Mouse (Mus musculus) cerebellum, adult 8-10 months (tissue): ENCODE measurements around the gene Slc45a1.
A peak's percentile ranks its signal among the peaks of the same experiment; 100 is the strongest.

Source experiments
- DNase-seq: peaks from one replicate; pipeline ENCODE4 v3.0.0; 2022

Slc45a1 gene

DNA sequence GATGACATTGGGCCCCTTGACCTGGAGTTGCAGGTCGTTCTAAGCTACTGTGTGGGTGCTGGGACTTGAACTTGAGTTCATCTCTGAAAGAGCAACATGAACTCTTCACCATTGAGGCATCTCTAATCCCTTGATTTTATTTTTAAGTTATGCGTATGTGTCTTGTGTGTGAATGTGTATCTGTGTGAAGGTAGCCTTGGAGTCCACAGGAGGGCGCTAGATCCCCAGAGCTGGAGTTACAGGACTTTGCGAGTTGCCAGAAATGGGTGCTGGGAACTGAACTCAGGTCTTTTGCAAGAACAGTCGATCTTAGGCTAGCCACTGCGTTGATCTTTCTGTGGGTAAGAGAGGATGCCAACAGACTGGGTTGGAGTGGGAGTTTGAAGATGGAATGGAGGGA is 4.5 kb upstream of the Slc45a1 start:
- DNase-seq, result no peak

DNA sequence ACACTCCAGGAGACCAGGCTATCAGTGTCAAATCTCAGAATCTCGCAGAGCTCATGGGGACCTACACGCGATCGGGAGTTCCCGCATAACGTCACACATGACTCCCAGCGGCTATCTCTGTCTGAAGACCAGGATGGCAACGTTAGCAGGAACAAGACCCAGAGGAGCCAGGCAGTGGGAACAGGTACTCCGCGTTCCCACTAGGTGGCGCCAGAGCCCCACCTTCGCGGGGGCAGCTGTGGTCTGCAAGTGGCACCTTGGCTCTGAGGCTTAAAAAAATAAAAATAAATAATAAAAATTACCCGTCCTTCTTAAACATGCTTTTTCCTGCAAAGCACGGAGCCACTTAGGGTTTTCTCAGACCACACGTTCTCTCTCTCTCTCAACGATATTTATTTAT is 4.0 kb upstream of the Slc45a1 start:
- peak; percentile 81 for DNase-seq

DNA sequence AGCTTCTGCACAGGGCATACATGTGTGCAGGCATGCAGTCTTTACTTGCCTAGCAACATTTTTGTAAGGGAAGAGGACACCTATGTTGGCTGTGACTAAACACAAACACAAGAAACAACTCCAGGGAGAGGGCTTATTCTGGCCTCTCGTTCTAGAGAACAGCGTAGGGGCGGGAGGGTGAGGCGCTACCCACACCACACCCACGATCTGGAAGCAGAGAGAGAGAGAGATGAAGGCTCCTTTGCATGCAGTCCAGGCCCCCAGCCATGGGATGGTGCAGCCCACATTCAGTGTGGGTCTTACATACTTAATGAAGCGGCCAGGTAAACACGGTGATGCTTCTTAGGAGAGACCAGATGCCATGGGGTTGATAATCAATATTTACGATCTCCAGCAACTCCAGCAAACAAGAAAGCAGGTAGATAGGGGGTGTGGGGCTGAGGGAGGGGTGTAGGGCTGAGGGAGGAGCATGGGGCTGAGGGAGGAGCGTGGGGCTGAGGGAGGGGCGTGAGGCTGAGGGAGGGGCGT is 1.2 kb upstream of the Slc45a1 start:
- no peak for DNase-seq

DNA sequence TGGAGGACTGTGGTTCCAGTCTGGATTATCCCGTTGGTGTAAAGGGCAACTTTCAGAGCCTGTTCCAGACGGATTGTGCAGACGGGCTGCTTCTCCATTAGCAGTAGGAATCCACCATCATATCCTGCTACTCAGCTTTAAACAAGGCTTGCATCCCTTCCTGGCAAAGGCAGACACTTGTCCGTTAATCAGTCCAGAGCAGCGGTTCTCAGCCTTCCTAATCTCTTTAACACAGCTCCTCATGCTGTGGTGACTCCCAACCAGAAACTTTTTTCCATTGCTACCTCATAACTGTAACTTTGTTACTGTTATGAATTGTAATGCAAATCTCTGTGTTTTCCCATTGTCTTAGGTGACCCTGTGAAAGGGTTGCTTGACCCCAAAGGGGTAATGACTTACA is 2.6 kb downstream of the Slc45a1 start:
- no peak for DNase-seq

DNA sequence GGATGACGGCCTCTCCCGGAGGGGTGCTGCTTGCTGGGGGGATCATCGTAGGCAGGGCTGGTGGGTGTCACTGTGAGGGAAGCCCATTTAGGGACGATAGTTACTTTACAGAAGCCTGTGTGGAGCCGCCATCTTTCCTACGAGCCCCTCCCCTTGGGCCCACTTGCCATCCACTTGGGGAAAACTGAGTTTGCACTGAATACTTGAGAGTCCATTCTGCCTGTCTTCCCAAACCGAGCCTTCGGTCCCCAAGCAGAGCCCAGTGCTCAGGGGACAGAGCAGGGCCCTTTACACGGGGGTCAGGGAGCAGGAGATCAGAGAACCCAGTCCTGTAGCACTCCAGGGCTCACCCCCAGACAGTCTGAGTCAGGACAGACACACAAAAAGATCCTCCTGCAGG is 7.7 kb downstream of the Slc45a1 start:
- no peak for DNase-seq

DNA sequence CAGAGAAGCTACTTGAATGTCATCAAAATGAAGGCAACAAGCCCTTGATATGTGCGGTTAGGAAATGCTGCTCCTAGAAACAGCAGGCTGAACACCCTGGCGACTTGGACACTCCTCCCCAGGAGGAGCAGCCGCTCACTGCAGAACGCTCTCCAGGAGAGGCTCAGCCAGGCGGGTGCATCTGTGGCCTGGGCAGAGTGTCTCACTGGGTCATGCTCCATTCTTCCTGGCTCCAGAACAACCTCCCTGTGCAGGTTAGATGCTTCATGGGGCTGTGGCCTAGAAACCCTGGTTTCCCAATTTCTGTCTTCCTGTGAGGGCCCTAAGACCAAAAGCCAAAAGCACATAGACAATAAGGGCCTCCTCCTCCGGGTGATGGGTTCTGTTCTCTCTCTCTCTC is 15.3 kb downstream of the Slc45a1 start:
- DNase-seq, result peak; percentile 45

DNA sequence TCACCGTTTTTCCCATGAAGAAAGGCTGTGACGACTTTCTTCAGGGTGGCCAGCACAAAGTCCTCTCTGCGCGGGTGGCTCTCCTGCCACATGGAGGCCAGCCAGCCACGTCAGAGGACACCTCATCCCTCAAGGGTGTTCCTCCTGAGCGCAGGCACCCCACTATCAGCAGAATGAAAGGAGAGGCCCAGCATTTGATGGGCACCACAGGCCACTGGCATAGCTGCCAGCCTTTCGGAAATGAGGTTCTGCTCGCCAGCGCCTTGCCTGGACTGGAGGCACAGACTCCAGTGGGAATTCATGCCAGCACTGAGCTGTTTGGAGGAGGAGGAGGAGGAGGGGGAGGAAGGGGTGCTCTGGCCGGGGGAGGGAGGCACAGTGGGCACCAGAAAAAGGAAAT is 16.4 kb downstream of the Slc45a1 start:
- DNase-seq, result peak; percentile 76

DNA sequence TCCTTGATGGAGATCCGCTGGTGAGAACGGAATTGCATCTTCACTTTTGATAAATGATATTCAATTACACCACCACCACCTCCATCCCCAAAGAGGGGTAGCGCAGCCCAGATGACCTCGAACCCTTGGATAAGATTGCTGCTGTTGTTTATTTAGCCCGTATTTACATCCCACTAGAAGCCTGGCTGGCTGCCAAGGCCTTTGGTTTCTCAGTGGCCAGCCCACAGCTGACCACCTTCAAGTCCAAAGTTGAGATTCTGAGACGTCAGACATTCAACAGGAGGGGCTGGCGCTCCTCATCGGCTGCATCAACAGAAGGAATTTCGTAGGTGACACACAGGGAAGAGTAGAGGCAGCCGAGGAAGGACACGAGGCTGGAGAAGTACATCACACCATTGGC is 22.7 kb downstream of the Slc45a1 start:
- no peak for DNase-seq

DNA sequence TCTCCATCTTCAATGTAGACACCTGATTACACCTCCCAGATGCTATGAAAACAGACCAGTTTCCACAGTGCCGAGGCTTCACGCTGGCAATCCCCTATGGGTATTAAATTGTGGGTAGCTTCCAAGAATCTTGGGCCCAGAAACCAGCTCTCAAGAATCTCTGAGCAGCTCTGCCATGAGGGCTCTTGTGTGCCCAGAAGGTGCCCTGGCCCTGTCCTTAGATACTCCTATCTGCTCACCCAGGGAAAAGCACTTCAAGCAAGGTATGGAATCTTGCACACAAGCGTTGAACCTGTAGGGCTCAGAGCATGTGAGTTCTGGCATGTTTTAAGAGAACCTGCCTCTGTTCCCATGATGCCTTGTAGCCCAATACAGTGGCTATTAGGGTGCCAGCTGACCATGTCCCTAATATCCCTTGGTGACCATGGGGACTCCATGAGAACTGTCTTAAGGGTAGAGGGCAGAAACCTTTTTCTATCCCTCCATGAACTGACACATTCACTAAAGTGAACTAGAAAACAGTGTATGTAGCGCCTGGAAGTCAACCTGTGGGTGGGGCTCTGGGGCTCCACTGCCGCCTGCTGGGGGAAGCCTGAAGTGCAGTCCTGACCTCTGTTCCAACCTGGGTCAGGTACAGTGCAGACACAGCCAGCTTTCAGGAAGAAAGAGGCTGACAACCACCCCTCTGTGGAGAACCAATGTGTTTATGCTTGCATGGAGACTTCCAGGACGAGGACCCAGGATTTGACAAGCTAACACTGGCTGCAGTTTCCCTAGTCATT is 25.8 kb downstream of the Slc45a1 start:
- peak; percentile 63 for DNase-seq

DNA sequence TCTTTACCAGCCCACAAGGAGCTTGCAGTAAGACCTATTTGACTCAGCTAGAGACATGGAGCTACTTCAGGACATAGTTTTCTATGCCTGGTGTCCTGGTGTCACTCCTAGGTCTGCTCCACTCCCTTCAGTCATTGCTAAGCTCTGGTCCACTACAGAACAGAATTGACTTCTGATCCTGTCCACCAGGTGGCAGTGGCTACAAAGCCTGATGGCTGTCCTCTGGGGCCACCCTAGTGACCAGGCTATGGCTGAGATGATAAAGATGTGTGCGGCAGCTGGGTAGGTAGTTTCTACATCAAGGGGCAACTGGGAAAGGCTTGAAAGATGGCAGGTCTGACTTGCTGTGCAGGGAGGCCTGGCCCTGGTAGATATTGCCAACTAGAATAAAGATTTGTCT is 26.5 kb downstream of the Slc45a1 start:
- DNase-seq, result peak; percentile 78

DNA sequence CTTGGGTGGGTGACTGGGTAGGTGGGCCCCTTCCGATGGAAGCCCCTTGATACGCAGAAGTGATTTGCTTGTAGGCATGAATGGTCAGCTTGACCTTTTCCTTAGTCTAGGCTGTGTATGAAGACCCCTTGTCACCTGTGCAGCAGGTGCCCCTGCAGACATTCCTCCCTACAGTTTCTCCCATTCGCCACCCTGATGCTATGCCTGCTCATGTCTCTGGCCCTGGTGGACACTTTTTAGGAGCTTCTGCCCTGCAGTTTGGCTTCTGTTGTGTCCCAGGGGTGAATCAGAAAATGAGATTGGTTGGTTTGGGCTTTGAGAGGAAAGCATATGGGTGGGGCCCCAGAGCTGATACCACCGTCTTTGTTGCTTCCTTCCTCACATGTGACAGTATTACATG is 27.0 kb downstream of the Slc45a1 start:
- no peak for DNase-seq

DNA sequence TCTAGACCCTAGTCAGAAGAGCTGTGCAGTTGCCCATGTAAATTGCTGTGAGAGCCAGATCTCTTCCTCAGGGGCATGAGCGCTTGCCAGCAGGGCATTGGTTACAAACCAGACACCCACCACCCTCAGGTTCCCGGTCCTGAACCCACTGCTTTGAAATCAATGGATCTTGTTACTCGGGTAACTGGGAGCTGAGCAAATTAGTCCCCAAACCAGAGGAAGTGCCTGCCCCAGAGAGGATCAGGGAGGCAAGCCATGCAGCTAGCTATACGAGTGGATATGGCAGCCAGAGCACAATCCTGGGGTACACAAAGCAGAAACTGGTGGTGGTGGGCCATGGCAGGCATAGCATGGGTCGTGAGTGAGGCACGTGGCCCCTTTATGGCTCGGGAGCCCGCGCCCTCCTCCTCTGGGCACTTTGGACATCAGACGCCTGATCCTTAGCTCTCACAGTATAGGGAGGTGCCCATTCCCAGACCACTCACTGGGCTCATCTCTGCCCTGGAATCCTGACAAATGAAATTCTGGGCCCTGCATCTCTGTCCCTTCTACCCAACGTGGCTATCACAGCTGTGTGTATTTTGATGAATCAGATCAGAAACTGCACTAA is 27.7 kb downstream of the Slc45a1 start:
- DNase-seq, result no peak

DNA sequence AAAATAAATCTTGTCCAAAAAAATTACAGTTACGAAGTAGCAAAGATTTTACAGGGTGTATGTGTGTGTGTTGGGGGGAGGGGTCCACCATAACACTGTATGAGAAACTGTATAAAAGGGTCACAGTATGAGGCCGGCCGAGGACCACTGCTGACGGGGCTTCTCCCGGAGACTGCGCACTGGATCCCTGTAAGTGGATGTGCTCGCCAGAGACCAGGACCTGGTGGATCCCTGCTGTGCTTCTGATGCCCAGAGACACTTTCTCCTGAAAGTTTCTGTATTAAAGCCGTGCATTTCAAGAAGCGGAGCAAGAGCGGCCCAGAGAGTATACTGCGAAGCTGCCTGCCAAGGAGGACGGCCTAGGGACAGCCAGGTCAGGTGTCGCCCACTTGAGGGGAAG is 29.3 kb downstream of the Slc45a1 start:
- DNase-seq, result no peak

DNA sequence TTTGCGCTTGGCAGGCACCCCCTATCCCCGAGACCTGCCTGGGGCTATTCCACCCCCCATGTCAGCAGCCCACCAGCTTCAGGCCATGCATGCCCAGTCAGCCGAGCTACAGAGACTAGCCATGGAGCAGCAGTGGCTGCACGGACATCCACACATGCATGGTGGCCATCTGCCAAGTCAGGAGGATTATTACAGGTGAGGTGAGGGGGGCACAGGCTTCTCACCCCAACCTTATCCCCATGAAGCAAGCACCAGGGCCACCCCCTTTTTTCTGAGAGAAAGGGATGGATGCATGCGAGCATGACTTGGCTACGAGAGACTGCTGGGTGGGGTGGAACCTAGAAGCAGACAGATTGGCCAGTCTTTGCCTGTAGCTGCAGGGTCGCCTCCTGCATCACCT is 33.0 kb downstream of the Slc45a1 start:
- no peak for DNase-seq

DNA sequence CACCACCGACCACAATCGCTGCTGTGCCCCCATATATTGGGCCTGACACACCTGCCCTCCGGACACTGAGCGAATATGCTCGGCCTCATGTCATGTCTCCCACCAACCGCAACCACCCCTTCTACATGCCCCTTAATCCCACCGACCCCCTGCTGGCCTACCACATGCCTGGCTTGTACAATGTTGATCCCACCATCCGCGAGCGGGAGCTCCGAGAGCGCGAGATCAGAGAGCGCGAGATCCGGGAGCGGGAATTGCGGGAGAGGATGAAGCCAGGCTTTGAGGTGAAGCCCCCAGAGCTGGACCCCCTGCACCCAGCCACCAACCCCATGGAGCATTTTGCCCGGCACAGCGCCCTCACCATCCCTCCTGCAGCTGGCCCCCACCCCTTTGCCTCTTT is 35.1 kb downstream of the Slc45a1 start:
- no peak for DNase-seq

DNA sequence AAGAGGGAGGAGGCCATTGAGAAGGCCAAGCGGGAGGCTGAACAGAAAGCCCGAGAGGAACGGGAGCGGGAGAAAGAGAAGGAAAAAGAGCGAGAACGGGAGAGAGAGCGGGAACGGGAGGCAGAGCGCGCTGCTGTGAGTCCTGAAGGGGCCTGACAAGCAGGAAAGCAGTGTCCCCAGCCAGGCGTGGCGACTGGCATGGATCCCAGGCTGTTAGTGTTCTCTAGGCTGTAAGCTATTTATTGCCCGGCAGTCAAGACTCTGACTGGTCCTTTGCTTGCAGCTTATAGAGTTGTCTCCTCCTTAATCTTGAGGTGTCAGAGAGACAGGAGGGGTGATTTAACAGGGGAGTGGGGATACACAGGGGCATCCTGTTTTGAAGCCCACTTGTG is 35.9 kb downstream of the Slc45a1 start:
- no peak for DNase-seq

DNA sequence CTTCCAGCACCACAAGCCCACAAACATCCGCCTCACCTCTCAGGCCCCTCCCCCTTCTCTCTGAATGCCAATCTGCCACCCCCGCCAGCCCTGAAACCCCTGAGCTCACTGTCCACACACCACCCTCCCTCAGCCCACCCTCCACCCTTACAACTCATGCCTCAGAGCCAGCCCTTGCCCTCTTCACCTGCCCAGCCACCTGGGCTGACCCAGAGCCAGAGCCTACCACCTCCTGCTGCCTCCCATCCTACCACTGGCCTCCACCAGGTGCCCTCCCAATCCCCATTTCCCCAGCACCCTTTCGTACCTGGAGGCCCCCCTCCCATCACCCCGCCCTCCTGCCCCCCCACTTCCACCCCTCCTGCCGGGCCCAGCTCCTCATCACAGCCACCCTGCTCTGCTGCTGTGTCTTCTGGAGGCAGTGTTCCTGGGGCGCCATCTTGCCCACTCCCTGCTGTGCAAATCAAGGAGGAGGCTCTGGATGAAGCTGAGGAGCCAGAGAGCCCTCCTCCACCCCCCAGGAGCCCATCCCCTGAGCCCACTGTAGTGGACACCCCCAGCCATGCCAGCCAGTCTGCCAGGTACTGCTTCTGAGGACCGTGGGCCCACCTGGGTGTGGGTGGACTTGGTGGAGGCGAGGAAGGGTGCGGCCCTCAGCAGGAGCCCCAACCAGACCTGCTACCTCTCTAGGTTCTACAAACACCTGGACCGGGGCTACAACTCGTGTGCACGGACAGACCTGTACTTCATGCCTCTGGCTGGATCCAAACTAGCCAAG is 36.5 kb downstream of the Slc45a1 start:
- no peak for DNase-seq

DNA sequence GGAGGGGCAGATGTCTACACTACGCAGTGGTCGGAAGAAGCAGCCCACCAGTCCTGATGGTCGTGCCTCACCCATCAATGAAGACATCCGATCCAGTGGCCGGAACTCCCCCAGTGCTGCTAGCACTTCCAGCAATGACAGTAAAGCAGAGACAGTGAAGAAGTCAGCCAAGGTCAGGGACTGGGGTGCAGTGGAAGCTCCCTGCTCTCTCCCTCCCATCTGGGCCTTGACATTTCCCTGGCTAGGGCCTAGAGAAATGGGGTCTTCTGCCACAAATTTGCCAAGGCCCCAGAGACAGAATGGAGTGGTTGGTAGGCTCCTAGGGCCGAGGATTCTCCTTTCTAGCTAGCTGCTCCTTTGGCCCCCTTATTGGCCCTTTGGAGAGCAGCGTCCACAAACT is 38.3 kb downstream of the Slc45a1 start:
- no peak for DNase-seq

DNA sequence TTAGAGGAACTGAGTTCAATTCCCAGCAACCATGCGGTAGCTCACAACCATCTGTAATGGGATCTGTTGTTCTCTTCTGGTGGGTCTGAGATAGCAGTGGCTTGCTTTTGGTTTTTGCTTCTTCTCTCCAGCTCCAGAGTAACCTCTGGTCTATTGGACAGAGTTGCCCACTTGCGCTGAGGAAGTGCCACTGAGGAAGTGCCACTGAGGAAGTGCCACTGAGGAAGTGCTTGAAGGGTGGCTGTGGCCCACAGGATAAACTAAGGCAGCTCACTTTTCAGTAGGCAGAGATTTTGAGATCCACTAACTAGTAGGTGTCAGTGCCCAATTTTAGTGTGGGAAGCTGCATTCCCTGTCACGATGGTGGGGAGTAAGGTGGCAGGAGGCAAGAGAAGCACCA is 43.3 kb downstream of the Slc45a1 start:
- DNase-seq, result no peak

DNA sequence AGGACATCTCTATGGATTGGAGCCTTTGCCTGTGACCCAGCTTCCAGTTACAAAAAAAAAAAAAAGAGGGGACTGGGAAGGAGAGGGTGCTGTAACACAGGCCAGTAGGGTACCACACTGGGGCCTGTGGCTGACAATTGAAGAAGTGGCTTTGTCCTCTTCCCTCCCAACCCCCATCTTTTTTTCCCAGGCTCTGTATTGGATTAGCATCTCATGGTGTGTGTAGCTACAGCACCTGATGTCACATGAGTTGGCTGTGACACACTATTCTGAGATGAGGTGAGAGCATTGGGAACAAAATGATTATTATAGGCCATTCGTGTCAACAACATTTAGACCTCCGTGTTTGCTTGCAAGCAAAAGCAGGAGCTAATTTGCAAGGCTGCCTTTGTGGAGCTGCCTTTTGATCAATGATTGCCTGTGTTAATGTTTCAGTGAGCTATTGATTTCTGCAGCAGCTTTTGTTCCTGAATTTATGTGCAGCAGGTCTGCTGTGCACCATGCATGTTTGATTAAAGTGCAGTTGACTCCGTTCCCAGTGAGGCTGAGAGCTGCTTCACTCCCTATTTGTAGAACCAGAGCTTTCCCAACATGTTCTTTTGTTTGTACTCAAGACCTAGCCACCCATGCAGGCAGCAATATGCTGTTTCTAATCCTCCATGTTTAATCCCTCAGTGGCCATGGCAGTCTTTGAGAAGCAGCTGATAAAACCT is 45.4 kb downstream of the Slc45a1 start:
- no peak for DNase-seq

DNA sequence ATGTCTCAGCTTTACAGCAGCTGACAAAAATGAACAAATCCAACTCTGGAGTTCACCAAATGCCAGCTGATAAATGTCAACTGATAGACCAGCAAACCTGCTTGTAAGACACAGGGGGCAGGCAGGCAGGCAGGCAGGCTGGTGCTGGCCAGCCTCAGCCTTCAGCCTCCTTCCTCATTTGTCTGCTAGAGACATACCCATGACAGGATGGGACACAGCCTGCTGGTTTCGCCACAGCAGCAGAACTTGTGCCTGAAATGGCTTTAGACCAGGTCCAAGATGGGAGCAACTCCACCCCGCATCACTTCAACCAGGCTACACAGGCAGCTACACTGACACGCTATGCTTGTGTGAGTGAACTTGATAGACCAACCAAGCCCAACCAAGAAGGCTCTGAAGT is 46.2 kb downstream of the Slc45a1 start:
- DNase-seq, result no peak

DNA sequence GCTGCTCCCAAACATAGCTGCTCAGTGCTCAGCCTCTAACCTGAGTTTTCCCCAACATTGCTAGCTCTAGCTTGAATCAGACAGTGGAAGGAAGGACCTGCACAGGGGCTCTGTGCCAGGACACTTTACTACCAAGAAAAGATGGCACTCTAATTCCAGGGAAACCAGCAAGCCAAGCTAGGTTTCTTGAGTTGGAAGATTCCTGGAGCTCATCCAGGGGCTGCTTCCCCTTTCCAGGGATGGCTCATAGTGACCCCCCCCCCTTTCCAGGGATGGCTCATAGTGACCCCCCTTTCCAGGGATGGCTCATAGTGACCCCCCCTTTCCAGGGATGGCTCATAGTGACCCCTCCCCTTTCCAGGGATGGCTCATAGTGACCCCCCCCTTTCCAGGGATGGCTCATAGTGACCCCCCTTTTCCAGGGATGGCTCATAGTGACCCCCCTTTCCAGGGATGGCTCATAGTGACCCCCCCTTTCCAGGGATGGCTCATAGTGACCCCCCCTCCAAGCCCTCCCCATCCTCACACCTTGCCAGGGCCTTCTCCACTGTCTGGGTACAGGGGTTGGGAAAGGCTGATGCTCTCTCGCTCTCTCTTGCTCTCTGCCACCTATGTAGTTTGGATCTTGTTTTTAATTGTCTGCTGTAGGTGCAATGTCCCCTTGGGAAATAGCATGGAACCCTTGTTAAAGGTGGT is 48.5 kb downstream of the Slc45a1 start:
- DNase-seq, result no peak

DNA sequence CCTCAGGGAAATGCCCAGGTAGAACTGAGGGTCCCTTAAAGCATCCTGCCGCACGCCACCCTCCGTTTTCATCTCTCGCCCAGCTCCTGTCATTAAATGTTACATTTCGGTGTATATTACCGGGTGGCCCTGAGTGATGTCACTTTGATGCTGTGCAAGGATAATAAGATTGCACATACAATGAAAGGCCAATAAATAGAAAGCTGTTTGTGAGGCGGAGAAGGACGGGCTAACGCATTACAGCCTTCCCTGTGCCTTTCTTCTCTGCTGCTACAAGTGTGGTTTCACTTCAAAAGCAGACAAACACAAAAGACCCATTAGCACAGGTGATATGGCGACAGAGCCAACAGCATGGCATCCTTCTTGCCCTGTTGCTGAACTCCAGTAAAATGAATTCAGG is 50.5 kb downstream of the Slc45a1 start:
- no peak for DNase-seq
